In the genomic region with DNA sequence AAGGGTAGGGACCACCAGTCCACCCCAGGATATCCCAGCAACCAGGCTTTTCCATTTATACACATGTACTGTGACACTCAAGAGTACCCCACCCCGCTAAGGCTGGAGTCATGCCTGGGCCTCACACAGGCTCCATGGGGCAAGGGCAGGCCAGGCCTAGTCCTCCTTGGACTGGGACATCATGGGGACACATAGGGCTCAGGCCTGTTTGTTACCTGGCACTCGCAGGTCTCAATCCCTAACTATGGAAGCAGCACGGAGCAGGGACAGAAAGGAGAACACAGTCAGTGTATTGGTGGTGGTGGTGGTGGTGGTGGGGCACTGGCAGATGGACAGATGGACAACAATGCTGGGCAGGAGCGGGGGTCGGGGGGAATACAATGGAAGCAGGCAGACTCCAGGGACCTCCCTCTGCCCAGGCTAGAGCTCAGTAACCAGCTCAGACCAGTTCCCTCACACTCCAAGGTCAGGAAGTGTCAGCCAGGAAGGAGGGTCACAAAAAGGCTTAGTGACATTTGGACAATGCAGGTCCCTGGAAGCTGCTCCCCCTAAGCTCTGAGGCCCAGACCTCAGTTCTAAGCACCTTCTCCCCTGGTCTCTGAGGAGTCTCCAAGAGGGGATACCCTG, we compare ENCODE assay signal across 1 mouse cellular context.
TF ChIP-seq lines count a peak whose summit lies in the region.

No protein-coding gene starts in this region.

TF ChIP-seq in MEL, 35 proteins besides CTCF, POLR2A, EP300 and RAD21:
- TF ChIP-seq SIN3A (IDR thresholded peaks at IDR 0.05; ENCODE audit: low read length) (0 out of 2 replicates have a peak, but pooled peaks have one; percentile 2), MAX (IDR thresholded peaks at IDR 0.05; ENCODE audit: low read length) (no peak)
